Mouse (Mus musculus) common myeloid progenitor, adult 5-6 weeks (primary cell): ENCODE results near the gene Dock1. TPM values are rescaled to one million over a fixed set of nuclear protein-coding genes. Genes with fewer than 3 reads are reported as not detected.
A peak's percentile ranks its signal among the peaks of the same experiment; 100 is the strongest.

Experiments used
- ATAC-seq: replicated peaks from 2 replicates; pipeline ENCODE4 v1.8.0; 2016; ENCODE audit warnings: low read depth, mild to moderate bottlenecking, moderate TSS enrichment, inconsistent platforms; ENCODE audit not compliant: poor library complexity, severe bottlenecking
- total RNA-seq: library from RNA; stranded (forward); fragments of 200-1000, 187-1606 nt; gene quantifications from 2 replicates; pipeline ENCODE4 v1.2.3, GENCODE M21; 2017

Gene Dock1
- total RNA-seq, 1 experiment from 2014 or later = 9.2 TPM

GRCm38 (mm10) chr7:134937927-134938609 is 267.6 kb downstream of the Dock1 start, which contains the start of gene Fam196a:
Fam196a (minus strand) TSS chr7:134938430.
- no peak for ATAC-seq

- ATAC-seq = no peak
These were observed 271.4 kb downstream of the Dock1 start for GRCm38 (mm10) chr7:134941891-134942290.

DNA sequence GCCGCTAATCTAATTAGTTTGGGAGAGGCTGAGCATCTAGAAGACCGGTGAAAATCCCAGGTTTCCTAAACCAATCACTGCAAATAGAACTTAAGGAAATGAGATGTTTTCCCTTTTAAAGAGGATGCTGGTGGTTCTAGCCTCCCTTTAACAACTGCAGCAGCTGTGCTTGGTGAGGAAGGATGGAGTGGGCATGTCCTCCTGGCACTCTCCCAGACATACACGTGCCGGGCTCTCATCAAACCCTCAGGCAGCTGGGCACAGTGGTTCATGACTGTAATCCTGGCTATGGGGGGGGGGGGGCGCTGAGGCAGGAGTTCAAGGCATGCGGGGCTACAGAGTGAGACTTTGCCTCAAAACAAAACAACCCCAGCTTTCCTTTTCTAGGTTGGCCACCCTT is 272.6 kb downstream of the Dock1 start:
- ATAC-seq = no peak

GRCm38 (mm10) chr7:134943701-134944100 is 273.2 kb downstream of the Dock1 start:
- ATAC-seq = no peak

DNA sequence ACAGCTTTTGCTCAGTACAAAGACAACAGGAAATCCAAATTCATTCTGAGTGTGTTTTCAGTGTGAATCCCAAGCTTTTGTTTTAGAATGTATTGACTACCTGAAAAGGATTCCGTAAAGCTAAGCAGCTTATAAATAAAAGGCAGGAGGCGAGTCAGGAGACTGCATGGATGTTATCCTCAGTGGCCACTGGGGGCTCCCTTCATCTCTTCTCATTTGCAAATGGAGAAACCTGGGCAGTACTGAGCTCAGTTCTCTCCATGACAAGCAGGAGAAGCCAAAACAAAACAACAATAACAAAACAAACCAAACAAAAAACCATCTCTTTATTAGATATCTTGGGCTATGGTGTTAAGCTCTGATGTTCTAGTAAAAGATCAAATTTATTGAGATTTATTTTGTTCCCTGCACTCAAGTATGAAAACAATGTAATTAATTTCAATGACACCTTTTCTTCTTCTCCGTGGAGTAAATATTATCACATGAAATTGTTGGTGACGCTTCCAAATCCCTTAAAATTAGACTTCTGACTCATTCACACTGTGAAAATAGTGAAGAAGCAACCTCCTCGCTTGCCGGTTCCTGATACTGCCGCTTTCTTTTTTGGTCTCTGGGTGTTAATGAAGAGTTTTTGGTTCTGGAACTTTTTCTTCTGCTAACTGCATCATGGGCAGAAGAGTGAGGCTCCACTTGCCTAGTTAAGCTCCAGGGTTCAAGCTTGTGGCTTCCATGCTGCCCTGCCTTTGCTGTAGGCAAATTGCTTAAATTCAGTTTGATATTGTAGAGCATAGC is 275.7 kb downstream of the Dock1 start:
- no peak for ATAC-seq

DNA sequence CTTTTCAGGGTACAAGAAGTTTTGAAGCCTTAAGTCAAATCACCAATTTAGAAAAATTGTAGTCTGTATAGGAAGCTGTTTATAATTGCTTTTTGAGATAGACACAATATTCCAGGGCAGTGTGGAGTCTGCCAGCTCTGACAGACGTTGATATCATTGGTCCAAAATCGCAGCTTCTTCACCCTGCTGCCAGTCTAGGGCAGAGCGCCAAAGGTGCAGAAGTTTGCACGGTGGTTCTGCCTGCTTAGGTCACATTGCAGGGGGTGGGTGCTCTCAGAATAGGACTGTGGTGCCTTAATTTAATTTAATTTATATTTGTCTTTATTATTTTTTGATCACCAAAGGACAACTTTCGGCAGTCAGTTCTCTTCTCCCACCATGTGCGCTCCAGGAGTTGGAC is 288.6 kb downstream of the Dock1 start:
- ATAC-seq = no peak

DNA sequence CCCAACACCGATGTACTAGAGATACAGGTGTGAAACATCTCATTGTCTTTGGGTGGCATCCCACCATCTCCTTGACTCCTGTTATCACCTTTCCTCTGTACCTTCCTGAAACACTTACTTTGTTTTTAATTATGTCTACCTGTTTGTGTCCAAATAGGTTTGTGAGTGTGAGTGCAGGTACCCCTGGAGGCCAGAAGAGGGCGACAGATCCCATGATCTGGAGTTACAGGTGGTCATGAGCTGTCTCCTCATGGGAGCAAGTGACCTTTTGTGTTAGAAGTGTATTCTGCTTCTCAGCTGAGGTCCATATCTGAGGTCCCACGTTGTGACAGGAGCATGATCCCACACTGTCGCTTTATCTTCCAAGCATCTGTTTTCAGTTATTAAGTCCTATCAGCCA is 290.4 kb downstream of the Dock1 start:
- ATAC-seq = no peak

GRCm38 (mm10) chr7:134961608-134962007 is 291.2 kb downstream of the Dock1 start:
- ATAC-seq = no peak

DNA sequence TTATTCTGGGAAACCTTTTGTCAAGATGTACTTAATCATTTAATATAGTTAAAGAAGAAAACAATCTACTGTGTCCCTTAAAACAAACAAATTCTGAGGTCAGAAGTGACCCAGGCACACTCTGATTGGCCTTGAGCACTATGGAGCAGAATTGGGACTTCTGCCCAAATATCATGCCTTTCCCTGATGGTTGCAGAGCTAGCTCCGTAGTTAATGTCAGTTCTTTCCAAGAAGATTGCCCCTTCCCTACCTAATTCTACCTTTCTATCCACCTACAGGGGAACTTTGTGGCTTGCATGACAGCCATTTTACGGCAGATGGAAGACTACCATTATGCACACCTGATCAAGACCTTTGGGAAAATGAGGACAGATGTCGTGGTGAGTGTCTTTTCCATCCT is 319.8 kb downstream of the Dock1 start:
- ATAC-seq = no peak

GRCm38 (mm10) chr7:134990911-134991310 is 320.5 kb downstream of the Dock1 start:
- no peak for ATAC-seq

DNA sequence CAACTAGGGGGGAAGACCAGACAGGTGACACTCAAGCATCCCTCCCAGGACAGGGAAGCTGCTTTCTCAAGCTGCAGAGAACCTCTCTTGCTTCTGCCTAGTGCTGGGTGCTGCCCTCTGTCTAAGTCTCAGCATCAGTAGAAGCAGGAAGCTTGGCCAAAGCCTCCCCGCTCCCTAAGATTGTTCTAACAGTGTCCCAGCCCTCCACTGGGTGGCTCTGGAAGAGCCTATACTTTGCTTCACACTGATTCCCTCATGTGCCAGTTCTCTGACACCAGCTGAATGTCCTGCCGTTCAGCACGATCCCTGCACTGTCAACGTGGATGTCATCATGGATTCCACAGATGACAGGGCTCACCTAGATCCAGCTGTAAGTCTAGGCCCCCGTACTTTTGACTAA is 324.5 kb downstream of the Dock1 start:
- ATAC-seq = no peak

GRCm38 (mm10) chr7:135002216-135002615 is 331.8 kb downstream of the Dock1 start:
- no peak for ATAC-seq

DNA sequence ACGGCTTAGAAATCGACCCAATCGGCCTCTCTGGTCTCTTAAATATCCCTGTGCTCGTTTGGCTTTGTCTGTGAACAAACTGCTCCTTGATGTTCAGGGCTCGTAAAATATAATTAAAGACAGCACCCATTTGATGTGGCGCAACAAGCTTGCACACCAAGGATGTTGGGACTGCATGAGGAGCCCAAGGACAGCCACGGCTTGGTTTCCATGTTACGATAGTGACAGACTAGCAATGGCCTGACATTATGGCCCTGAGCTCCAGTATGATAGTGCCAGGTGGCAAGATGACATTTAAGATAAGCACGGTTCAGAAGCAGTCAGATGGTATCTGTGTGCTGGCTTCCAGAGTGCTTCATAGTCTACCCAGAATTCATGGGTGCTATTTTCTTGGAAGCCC is 332.4 kb downstream of the Dock1 start:
- ATAC-seq = no peak

- no peak for ATAC-seq
These were observed 335.6 kb downstream of the Dock1 start for GRCm38 (mm10) chr7:135005964-135006560.

DNA sequence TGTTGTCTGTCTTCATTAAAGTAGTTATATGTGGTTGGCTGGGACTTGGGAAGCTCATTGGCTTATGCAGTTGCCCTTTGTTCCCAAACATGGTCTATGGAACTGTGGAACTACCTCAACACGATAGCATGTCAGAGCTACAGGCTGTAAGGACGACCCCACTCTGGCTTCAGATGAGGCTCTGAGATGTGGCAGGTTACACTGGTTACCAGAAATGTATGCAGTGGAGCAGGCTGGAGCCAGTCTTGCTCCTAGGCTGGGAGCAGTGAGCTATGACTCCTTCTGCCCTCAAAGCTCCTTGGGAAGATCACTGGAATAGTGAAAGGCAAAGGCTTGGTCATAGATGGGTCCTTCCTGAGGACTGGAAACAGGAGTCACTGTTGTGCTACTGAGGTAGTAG is 337.6 kb downstream of the Dock1 start:
- no peak for ATAC-seq

DNA sequence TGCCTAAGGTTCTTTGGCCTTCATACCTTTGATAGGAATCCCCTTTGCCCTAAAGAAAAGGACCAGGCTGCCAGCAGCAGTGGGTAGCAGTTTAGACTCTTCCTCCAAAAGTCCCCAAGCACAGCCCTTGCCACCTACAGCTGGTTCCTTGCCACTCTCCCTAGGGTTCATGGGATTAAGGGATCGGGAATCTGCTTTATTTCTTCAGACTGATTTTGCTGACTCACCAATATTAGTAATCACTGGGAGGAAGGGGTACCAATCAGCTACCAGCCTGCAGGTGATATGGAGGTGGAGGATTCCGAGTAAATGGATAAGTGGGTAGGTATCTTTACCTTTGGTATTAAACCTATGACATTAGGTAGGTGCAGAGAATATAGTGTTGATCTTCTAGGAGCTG is 340.5 kb downstream of the Dock1 start:
- ATAC-seq = no peak

GRCm38 (mm10) chr7:135017531-135017930 is 347.1 kb downstream of the Dock1 start:
- ATAC-seq = no peak

DNA sequence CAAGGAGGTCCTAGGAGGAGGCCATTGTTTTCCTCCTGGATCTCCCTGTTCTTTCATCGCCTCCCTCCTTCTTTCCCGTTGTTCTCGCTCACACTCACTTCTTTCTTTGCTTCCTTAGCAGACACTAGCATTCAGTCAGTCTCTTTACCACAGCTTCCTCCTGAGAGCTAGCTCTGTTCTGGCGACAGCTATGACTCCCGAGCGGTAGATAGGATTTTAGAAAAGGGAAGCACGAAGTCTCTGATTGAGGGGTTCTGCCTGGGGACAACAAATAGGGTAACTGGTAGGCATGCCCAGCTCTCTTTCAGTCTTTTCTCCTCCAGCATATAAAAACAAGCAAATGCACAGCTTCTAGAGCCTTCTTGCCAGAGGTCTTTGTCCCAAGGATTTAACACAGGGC is 350.3 kb downstream of the Dock1 start:
- ATAC-seq = peak; percentile 80

DNA sequence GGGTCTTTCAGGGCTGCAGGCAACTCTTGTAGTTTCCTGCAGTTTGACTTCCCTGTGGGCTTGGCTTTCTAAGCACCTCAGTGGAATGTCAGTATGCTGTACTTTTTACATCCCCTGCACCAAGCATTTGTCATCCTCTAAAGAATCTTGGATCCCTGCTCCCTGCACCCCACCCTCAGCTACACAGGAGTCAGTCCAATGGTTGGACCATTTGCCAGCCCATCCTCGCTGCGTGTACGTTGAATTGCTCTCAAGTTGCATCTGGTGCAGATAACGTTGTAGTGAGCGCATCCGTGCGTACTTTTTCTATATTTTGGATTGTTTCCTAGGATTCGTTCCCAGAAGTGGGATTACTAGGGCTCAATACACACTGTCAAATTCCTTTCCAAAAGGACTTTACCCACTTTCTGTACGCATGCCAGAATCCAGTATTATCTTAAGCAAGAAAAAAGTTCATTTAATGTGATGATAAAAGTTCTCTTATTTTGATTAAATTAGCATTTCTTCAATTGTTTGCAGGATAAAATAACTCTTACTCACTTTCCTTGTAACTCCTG is 351.2 kb downstream of the Dock1 start:
- ATAC-seq = no peak

GRCm38 (mm10) chr7:135024531-135024930 is 354.1 kb downstream of the Dock1 start:
- no peak for ATAC-seq

DNA sequence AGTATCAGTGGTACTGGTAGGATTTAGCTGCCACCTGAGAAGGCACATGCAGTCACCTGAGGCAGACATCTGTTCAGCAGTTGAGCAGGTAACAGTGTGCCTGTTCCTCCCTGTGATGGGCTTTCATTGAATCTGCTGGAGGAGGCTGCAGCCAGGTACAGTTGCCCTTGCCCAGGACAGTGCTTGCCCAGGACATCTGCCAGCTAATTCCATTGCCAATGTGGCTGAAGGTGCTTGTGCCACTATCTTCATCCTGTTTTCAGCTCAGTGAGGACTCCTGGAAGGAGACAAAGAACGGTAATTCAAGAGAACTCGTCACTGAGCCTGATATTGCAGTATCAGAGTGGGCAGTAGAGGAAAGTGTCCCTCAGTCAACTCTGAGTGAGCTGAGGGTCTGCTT is 358.3 kb downstream of the Dock1 start:
- ATAC-seq = no peak
